Mouse (Mus musculus) ES-Bruce4 (cell line): ENCODE data around the gene Primpol. TPM values are rescaled to one million over a fixed set of nuclear protein-coding genes. Genes with fewer than 3 reads are reported as not detected.
A peak's percentile ranks its signal among the peaks of the same experiment; 100 is the strongest.

Experiments used
- H3K27ac ChIP-seq: 2 replicates; pipeline ENCODE4 v1.5.1; 2012; ENCODE audit warnings: low read length, inconsistent platforms; ENCODE audit not compliant: insufficient read depth
- H3K27me3 ChIP-seq: 2 replicates; pipeline ENCODE4 v1.6.1; 2012; ENCODE audit warnings: mild to moderate bottlenecking, low read length, inconsistent platforms; ENCODE audit not compliant: control insufficient read depth, poor library complexity, insufficient read depth, severe bottlenecking
- H3K36me3 ChIP-seq: 2 replicates; pipeline ENCODE4 v1.6.1; 2012; ENCODE audit warnings: inconsistent platforms, mild to moderate bottlenecking, low read length, moderate library complexity; ENCODE audit not compliant: control insufficient read depth, poor library complexity, insufficient read depth, severe bottlenecking
- H3K4me1 ChIP-seq: one replicate; pipeline ENCODE4 v1.8.1; 2011; ENCODE audit warnings: low read length; ENCODE audit not compliant: control insufficient read depth, insufficient read depth
- H3K4me3 ChIP-seq: 2 replicates; pipeline ENCODE4 v1.5.1; 2011; ENCODE audit warnings: low read depth, mild to moderate bottlenecking, low read length
- H3K9ac ChIP-seq: 2 replicates; pipeline ENCODE4 v1.6.1; 2012; ENCODE audit warnings: low read depth, mild to moderate bottlenecking, inconsistent platforms; ENCODE audit not compliant: poor library complexity, severe bottlenecking
- H3K9me3 ChIP-seq: replicated peaks from 2 replicates; pipeline ENCODE4 v1.6.1; 2012; ENCODE audit warnings: mild to moderate bottlenecking, low read length, inconsistent platforms; ENCODE audit not compliant: control insufficient read depth, poor library complexity, insufficient read depth, severe bottlenecking
- CTCF ChIP-seq: IDR thresholded peaks from one replicate; pipeline ENCODE4 v1.8.1; 2011; ENCODE audit warnings: low read depth, low read length
- EP300 ChIP-seq: IDR thresholded peaks from 2 replicates; pipeline ENCODE4 v1.6.1; 2011; ENCODE audit warnings: low read depth, low read length; ENCODE audit not compliant: insufficient read depth
- POLR2A ChIP-seq: IDR thresholded peaks from one replicate; pipeline ENCODE4 v1.8.1; 2011; ENCODE audit warnings: low read length; ENCODE audit not compliant: insufficient read depth
- polyA plus RNA-seq: library from polyadenylated mRNA; stranded (reverse); fragments of >200 nt; gene quantifications from 2 replicates; pipeline ENCODE4 v1.2.4, GENCODE M21; 2011; ENCODE audit warnings: low read depth; ENCODE audit not compliant: missing spikeins, insufficient read depth, insufficient read length

Gene Primpol
- 53.4 and 64.2 TPM in 2 replicates for polyA plus RNA-seq

DNA sequence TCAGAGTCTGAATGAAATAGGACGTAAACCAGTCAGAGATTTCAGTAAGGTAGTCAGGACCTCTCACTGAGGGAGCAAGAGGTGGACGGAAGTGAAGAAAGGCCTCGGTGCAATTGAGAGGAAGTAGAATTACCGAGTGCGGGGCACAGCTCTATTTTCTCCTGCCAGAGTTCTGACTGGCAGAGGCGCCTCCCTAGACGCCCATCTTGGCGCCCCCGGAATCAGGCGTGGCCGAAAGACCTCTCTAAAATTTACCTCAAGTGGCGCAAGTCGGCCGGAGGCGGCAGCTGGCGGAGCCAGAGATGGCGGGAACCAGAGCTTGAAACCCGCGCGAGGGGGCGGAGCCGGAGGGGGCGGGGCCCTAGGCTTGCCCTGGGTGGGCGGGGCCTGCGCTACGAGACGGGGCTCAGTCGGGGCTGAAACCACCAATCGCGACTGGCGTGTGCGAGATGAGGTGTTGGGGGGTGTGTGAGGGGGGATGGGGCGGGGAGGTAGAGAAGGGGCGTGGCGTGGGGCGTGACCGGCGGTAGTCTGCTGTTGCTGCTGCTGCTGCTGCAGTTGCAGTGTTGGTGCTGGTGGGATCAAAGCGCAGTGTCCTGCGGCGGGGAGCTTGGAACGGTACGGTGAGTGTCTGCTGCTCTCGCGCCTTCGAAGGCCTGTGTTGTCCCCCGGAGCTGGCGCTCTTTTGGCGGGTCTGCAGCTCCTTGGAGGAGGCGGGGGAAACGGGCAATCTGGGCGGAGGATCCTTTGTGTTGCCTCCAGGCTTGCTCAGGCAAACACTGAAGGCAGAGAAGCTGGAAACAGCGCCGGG is at the start of gene Primpol, which contains the start of gene Casp3:
Gene Primpol, minus strand, starts transcription at position 334 of the 811 bp plus-strand sequence.
Gene Casp3, plus strand, starts transcription at position 413 of the 811 bp plus-strand sequence.
- TF ChIP-seq CTCF, result no peak
- TF ChIP-seq EP300, result peak; percentile 16; the same call in 1 of the 2 replicates
- peak; percentile 94 for TF ChIP-seq POLR2A
- no peaks in the 10 kb centered on the region for H3K4me1 ChIP-seq
- H3K27ac ChIP-seq, result peak within 1 kb of the TSS; percentile 35; the same call in 1 of the 2 replicates
- peak within 1 kb of the TSS; percentile 87 for H3K4me3 ChIP-seq
- peak within 1 kb of the TSS; percentile 87 for H3K9ac ChIP-seq
- H3K9me3 ChIP-seq, result no peaks in the 10 kb centered on the region
- H3K27me3 ChIP-seq, result no peaks in the 10 kb centered on the region
- H3K36me3 ChIP-seq, result 0 out of 2 replicates have a peak, but pooled peaks cover 2% of the 10 kb centered on the region

DNA sequence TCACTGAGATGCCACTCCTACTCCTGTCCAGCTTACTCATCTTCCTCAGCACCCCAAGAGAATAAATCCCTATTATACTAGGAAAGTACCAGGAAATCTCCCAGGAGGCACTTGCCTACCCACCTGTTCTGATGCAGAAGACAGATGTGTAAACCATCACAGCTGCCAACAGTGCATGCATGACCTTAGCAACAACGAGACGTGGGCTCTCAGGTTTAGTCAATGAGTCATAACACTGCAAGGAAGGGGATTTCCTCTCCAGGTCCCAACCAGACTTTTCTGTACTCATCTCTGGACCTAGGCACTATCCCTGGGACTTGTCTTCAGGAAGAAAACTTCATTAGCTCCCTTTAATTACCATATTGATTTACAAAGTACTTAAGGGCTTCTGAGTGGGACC is 38.9 kb upstream of the Primpol start:
- no peaks in the 10 kb centered on the region for H3K4me1 ChIP-seq
- TF ChIP-seq CTCF, result no peak
- TF ChIP-seq EP300, result no peak
- no peak for TF ChIP-seq POLR2A
- H3K9ac ChIP-seq, result no peak overlapping the region
- H3K36me3 ChIP-seq, result no peaks in the 10 kb centered on the region
- H3K27me3 ChIP-seq, result no peaks in the 10 kb centered on the region
- H3K4me3 ChIP-seq, result no peak overlapping the region
- H3K9me3 ChIP-seq, result no peaks in the 10 kb centered on the region
- no peak overlapping the region for H3K27ac ChIP-seq

DNA sequence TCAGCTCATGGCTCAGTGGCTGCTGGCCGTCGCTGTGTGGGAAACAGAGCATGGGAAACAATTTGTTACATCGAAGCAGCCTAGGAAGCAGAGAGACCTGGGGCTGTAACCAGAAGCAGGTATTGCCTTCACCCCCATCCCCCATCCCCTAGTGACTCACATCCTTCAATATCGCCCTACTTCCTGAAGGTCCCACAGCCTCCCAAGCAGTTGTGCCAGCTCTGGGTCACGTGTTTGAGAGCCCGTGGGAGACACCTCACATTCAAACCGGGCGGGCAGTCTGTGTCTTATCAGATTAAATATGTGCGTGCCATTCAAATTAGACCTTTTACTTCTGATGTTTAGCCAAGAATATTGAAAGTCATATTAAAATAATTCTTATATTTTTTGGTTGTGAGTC is 34.9 kb upstream of the Primpol start:
- Histone ChIP-seq H3K36me3 (no peaks in the 10 kb centered on the region), H3K4me3 (no peak overlapping the region), H3K27ac (no peak overlapping the region), H3K9me3 (no peaks in the 10 kb centered on the region), H3K4me1 (no peaks in the 10 kb centered on the region), H3K27me3 (no peaks in the 10 kb centered on the region), H3K9ac (no peak overlapping the region)
- TF ChIP-seq CTCF (no peak), POLR2A (no peak), EP300 (no peak)

DNA sequence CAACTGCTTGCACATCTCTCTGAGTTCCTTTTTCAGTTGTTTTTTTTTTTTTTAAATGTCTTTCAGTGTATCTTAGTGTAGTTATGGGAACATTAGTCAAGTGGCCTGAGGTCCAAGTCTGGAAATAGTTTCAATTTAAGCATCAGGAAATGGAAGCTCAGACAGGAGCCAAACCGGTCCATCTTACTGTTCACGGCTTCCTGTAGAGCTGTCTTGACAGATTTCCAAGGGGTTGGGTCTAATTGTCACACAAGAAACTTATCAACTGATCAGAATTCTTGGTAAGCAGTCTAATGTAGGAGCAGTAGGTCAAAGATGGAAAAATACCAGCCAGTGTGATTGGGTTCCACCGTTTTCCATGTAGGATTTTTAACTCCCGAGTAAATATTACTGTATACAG is 31.4 kb upstream of the Primpol start:
- Histone ChIP-seq H3K4me1 (no peaks in the 10 kb centered on the region), H3K36me3 (no peaks in the 10 kb centered on the region), H3K27ac (no peak overlapping the region), H3K9me3 (no peaks in the 10 kb centered on the region), H3K4me3 (no peak overlapping the region), H3K27me3 (no peaks in the 10 kb centered on the region; the same call in 1 of the 2 replicates), H3K9ac (no peak overlapping the region)
- no peak for TF ChIP-seq EP300
- TF ChIP-seq CTCF, result no peak
- TF ChIP-seq POLR2A, result no peak

DNA sequence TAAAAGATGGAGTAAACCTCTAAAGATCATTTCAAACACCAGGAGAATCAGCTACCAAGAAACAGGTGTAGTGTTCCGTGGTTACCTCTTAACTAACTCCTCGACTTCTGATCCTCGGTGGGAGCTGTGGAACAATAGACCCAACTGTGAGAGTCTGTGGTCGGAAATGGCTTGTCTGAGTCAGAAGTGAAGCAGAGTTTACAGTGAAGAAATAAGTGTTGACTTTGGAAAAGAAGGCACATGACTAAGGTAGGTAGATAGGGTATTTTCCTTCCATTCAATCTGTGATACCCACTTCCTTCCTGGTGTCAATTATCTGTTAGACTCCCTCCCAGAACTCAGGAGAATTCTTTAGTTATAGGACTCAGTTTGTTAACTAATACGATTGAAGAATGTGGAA is 24.3 kb upstream of the Primpol start:
- Histone ChIP-seq H3K4me1 (no peaks in the 10 kb centered on the region), H3K9me3 (peaks cover 15% of the 10 kb centered on the region), H3K27ac (no peak overlapping the region), H3K27me3 (no peaks in the 10 kb centered on the region; the same call in 1 of the 2 replicates), H3K36me3 (peaks cover 22% of the 10 kb centered on the region), H3K4me3 (no peak overlapping the region), H3K9ac (no peak overlapping the region)
- TF ChIP-seq POLR2A, result no peak
- no peak for TF ChIP-seq CTCF
- TF ChIP-seq EP300, result no peak

DNA sequence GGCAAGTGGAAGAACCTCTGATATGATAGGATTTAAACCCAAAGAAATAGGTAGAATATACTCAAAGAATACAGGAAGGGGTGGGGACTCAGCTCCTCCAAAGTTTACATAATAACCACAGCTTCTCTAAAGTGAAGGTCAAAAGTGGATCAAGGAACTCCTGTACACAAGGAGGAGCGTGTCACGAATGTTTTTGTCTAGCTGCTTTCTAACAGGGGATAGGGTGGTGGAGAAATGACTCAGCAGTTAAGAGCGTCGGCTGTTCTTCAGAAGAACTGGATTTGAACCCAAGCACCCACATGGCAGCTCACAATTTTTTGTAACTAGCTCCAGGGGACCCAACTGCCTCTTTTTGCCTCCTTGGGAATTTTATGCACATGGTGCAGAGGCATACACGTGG is 22.8 kb upstream of the Primpol start:
- Histone ChIP-seq H3K4me3 (no peak overlapping the region), H3K36me3 (peaks cover 36% of the 10 kb centered on the region), H3K27ac (no peak overlapping the region), H3K27me3 (no peaks in the 10 kb centered on the region; the same call in 1 of the 2 replicates), H3K9ac (no peak overlapping the region), H3K4me1 (no peaks in the 10 kb centered on the region), H3K9me3 (peaks cover 17% of the 10 kb centered on the region)
- TF ChIP-seq EP300 (no peak), CTCF (no peak), POLR2A (no peak)
